Mouse (Mus musculus): ENCODE results near the gene Zdhhc14.

DNA sequence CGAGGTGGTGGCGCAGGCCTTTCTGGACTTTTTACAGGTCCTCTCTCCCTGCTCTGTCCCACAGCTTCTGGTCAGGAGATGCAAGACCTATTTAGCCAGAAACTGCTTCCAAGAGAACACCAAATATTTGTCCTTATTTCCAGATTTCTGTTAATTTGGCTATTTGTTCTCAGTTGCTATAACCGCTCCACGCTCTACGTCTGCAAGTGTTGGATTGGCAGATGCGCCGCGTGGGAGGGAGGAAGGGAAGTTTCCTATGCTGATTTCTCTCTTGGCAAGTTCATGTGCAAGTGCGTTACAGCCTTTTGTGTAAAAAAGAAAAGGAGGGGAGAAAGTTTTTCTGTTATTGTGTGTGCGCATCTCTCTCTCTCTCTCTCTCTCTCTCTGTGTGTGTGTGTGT, 58.1 kb downstream of the Zdhhc14 start:
- TF ChIP-seq GATA1 (IDR thresholded peaks at IDR 0.05; ENCODE audit: low read length) (no peak), TAL1 (IDR thresholded peaks at IDR 0.05; ENCODE audit: low read length) (no peak)
